Mouse (Mus musculus) limb, embryonic 12.5 days (tissue): ENCODE data around the gene E2f4. TPM values are rescaled to one million over a fixed set of nuclear protein-coding genes. Genes with fewer than 3 reads are reported as not detected.

Experiments used
- ATAC-seq: fragments of 200-750 bp; cut with Nextera tagmentation; 2 replicates; pipeline ENCODE4 v1.8.0; 2017; ENCODE audit warnings: low read depth, moderate TSS enrichment; ENCODE audit not compliant: insufficient number of reproducible peaks, insufficient read depth, low FRiP score, low TSS enrichment
- H3K27ac ChIP-seq: fragments of 300-500 bp; sonication (generic); 2 replicates; pipeline ENCODE4 v1.5.1; 2016; ENCODE audit warnings: mild to moderate bottlenecking, moderate library complexity
- H3K27me3 ChIP-seq: fragments of 300-500 bp; sonication (generic); 2 replicates; pipeline ENCODE4 v1.6.1; 2016; ENCODE audit warnings: mild to moderate bottlenecking, moderate library complexity
- H3K36me3 ChIP-seq: fragments of 300-500 bp; sonication (generic); 2 replicates; pipeline ENCODE4 v1.6.1; 2016; ENCODE audit warnings: mild to moderate bottlenecking, moderate library complexity
- H3K4me1 ChIP-seq: fragments of 300-500 bp; sonication (generic); replicated peaks from 2 replicates; pipeline ENCODE4 v1.6.1; 2016
- H3K4me2 ChIP-seq: fragments of 300-500 bp; sonication (generic); 2 replicates; pipeline ENCODE4 v1.6.1; 2016; ENCODE audit warnings: mild to moderate bottlenecking, moderate library complexity
- H3K4me3 ChIP-seq: fragments of 300-500 bp; sonication (generic); replicated peaks from 2 replicates; pipeline ENCODE4 v1.5.1; 2016; ENCODE audit warnings: mild to moderate bottlenecking
- H3K9ac ChIP-seq: fragments of 300-500 bp; sonication (generic); replicated peaks from 2 replicates; pipeline ENCODE4 v1.6.1; 2016; ENCODE audit warnings: mild to moderate bottlenecking, moderate library complexity
- H3K9me3 ChIP-seq: fragments of 300-500 bp; sonication (generic); 2 replicates; pipeline ENCODE4 v1.6.1; 2016; ENCODE audit warnings: mild to moderate bottlenecking, moderate library complexity
- WGBS: fragments of 180-500 bp; shearing (Covaris S2); methylation state at CpG from one replicate; pipeline ENCODE4 v1.1.7; 2016; 5-methylcytosine and 5-hydroxymethylcytosine counted together
- polyA plus RNA-seq: library from polyadenylated mRNA; unstranded; fragments of >200 nt; fragmentation: Nextera tagmentation; extraction: Ambion mirVana; gene quantifications from 2 replicates; pipeline ENCODE4 v1.2.1, GENCODE M21; 2016

The E2f4 gene
- polyA plus RNA-seq, 1 experiment from 2014 or later = 75.6 TPM

DNA sequence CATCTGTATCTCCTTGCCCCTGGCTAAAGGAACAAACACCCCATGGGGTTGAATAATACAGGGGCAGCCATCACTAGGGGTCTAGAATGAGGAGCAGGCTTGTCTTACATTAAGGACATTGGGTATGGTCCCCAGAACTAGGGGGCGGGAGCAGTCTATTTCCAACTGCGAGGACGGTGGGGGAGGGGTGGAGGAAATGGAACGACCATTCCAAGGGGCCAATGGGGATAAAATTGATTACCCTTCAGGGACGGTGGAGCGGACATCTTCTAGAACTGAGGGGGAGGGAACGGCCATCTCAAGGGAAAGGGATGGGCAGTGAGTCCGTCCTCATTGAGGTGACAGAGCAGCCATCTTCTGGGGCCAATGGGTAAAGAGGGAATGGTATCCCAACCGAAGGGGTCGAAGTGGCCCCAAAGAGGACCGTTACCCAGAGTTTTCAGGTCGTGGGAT is 28.2 kb downstream of the E2f4 start:
- H3K36me3 ChIP-seq = peaks cover 46% of the 10 kb centered on the region
- H3K4me3 ChIP-seq = peak overlapping the region; percentile 75
- peak overlapping the region; percentile 82 for H3K9ac ChIP-seq
- no peaks in the 10 kb centered on the region for H3K27me3 ChIP-seq
- peaks cover 19% of the 10 kb centered on the region for H3K4me1 ChIP-seq
- H3K27ac ChIP-seq = peak overlapping the region; percentile 73; the same call in 1 of the 2 replicates
- WGBS = under 1% methylated on average over 12 of the region's 12 CpGs
- H3K9me3 ChIP-seq = no peaks in the 10 kb centered on the region
- peak; percentile 58 for ATAC-seq
- peak overlapping the region; percentile 76 for H3K4me2 ChIP-seq

DNA sequence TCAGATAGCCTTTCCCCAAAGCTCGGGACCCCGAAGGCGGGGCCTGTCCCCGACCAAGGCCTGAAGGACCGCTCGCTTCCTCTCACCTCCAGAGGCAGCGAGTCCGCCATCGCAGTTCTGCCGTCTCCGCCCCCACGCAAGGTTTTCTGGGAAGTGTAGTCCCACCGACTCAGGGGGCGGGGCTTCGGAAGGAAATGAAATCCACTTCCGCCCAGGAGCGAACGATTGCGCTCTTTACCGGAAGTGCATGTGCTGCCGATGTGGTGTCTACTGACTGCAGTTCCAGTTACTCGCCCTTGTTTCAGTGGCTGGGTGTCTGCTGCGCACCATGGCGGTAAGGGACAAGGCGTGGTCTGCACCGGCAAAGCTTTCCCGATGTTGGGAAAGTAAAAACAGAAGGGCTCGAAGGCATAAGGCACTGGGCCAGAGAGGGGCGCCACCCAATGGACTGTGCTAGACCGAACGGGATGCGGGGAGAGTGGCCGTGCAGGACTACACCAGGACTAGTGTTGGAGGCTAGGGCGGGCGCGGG is 28.7 kb downstream of the E2f4 start, which contains the start of the genes Lrrc29 and Tmem208:
Gene Lrrc29 (minus strand): TSS at position 138 of the 532 bp plus-strand sequence.
Gene Tmem208 (plus strand): TSS at position 214 of the 532 bp plus-strand sequence.
- Histone ChIP-seq H3K4me1 (peaks cover 19% of the 10 kb centered on the region), H3K27ac (peak within 1 kb of the TSS; percentile 82), H3K36me3 (peaks cover 51% of the 10 kb centered on the region), H3K4me2 (peak within 1 kb of the TSS; percentile 76), H3K9me3 (no peaks in the 10 kb centered on the region), H3K9ac (peak within 1 kb of the TSS; percentile 82), H3K4me3 (peak within 1 kb of the TSS; percentile 75), H3K27me3 (no peaks in the 10 kb centered on the region)
- peak; percentile 90 for ATAC-seq
- under 1% methylated on average over 36 of the region's 36 CpGs for WGBS

GRCm38 (mm10) chr8:105326968-105327367 is 29.5 kb downstream of the E2f4 start:
- Histone ChIP-seq H3K9ac (peak overlapping the region; percentile 82), H3K27ac (peak overlapping the region; percentile 82; the same call in 1 of the 2 replicates), H3K36me3 (peaks cover 59% of the 10 kb centered on the region), H3K4me1 (peaks cover 19% of the 10 kb centered on the region), H3K9me3 (no peaks in the 10 kb centered on the region), H3K27me3 (no peaks in the 10 kb centered on the region), H3K4me3 (peak overlapping the region; percentile 75), H3K4me2 (peak overlapping the region; percentile 76)
- WGBS = 42% methylated on average over 6 of the region's 6 CpGs
- no peak for ATAC-seq

GRCm38 (mm10) chr8:105330325-105330724 is 32.9 kb downstream of the E2f4 start:
- H3K4me2 ChIP-seq = no peak overlapping the region
- no peak overlapping the region for H3K4me3 ChIP-seq
- no peaks in the 10 kb centered on the region for H3K9me3 ChIP-seq
- no peak overlapping the region for H3K27ac ChIP-seq
- no peaks in the 10 kb centered on the region for H3K27me3 ChIP-seq
- 92% methylated on average over 12 of the region's 12 CpGs for WGBS
- peaks cover 76% of the 10 kb centered on the region for H3K36me3 ChIP-seq
- no peak overlapping the region for H3K9ac ChIP-seq
- H3K4me1 ChIP-seq = peaks cover 13% of the 10 kb centered on the region
- ATAC-seq = no peak

GRCm38 (mm10) chr8:105331469-105331868 is 34.0 kb downstream of the E2f4 start:
- 93% methylated on average over 22 of the region's 22 CpGs for WGBS
- H3K27me3 ChIP-seq = no peaks in the 10 kb centered on the region
- H3K4me3 ChIP-seq = no peak overlapping the region
- H3K9me3 ChIP-seq = no peaks in the 10 kb centered on the region
- no peak overlapping the region for H3K4me2 ChIP-seq
- ATAC-seq = no peak
- peaks cover 9% of the 10 kb centered on the region for H3K4me1 ChIP-seq
- H3K36me3 ChIP-seq = peaks cover 88% of the 10 kb centered on the region
- H3K27ac ChIP-seq = no peak overlapping the region
- no peak overlapping the region for H3K9ac ChIP-seq

DNA sequence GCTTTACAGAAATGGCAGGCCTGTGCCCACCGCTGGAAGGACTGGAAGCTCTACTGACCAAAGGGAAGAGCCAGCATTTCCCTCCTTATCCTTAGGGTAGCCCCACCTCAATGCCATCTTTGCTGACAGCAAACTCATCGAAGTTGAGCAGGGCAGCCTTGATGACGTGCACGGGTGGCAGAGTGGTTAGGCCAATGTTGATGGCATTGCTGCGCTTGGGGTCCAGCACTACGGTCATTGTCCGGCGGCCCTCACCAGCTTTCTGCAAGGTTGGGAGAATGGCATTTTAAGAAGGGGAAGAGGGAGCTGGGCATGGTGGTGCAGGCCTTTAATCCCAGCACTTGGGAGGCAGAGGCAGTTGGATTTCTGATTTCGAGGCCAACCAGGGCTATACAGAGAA is 34.5 kb downstream of the E2f4 start:
- Histone ChIP-seq H3K4me3 (no peak overlapping the region), H3K4me2 (no peak overlapping the region), H3K36me3 (peaks cover 92% of the 10 kb centered on the region), H3K4me1 (peaks cover 7% of the 10 kb centered on the region), H3K27ac (no peak overlapping the region), H3K9ac (no peak overlapping the region), H3K27me3 (0 out of 2 replicates have a peak, but pooled peaks cover 3% of the 10 kb centered on the region), H3K9me3 (no peaks in the 10 kb centered on the region)
- WGBS = 94% methylated on average over 9 of the region's 9 CpGs
- no peak for ATAC-seq

DNA sequence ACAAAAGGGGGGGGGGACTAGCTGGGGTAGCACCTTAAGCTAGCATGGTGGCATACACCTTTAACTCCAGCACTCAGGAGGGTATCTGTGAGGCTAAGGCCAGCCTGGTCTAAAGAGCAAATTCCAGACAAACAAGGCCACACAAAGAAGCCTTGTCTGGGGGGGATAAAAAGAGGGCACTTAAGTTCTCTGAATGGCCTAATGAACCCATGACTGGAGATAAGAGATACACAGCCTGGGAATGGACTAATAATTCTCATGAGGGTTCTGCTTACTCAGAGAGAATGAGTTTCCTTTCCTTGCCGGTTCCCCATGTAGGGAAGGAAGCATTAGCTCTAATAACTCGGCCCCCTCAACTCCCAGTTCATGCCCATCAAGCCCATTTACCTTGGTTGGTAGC is 35.1 kb downstream of the E2f4 start:
- no peaks in the 10 kb centered on the region for H3K9me3 ChIP-seq
- H3K9ac ChIP-seq = no peak overlapping the region
- whole genome bisulfite sequencing = 85% methylated on average over 2 of the region's 2 CpGs
- no peak overlapping the region for H3K4me2 ChIP-seq
- no peak overlapping the region for H3K4me3 ChIP-seq
- ATAC-seq = no peak
- 0 out of 2 replicates have a peak, but pooled peaks cover 6% of the 10 kb centered on the region for H3K27me3 ChIP-seq
- no peak overlapping the region for H3K27ac ChIP-seq
- peaks cover under 1% of the 10 kb centered on the region for H3K4me1 ChIP-seq
- H3K36me3 ChIP-seq = peaks cover 98% of the 10 kb centered on the region

DNA sequence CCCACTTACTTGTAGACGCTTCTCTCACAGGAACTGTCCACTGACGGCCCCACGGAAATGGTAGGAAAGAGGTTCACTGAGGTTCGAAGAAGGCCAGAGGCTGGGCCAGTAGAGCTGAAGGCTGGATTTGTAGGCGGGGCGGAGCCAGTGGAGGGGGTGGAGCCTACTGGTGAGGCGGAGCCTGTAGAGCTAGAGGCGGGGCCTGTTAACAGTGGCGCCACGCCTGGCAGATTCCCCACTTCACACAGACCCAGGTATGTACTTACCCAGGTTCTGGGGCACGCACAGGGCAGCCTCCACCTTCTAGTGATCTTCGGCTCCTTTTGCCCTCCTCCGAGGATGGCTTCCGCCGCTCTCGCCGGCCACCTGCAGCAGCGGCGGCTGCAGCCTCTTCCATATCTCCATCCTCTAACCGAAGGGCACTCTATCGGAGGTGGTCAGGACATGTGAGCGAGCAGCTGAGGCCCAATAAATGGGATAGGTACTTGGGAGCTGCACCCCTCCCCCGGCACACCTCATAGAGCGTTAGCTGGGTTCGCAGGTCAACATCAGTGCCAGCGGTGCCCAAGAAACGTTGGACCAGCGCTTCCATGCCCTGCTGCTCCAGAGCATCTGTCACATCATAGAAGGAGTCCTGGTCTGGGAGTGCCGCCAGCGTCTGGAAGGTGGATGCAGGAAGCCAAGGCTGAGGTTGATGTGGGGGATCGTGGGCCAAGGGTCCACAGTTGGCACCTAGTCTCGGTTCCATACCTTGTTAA is 39.1 kb downstream of the E2f4 start:
- WGBS = 42% methylated on average over 32 of the region's 32 CpGs
- Histone ChIP-seq H3K4me2 (no peak overlapping the region), H3K36me3 (peaks cover 71% of the 10 kb centered on the region), H3K9me3 (no peaks in the 10 kb centered on the region), H3K9ac (no peak overlapping the region), H3K4me3 (no peak overlapping the region), H3K27ac (no peak overlapping the region), H3K27me3 (0 out of 2 replicates have a peak, but pooled peaks cover 6% of the 10 kb centered on the region), H3K4me1 (0 out of 2 replicates have a peak, but pooled peaks cover 6% of the 10 kb centered on the region)
- 0 out of 2 replicates have a peak, but pooled peaks have one; percentile 10 for ATAC-seq

DNA sequence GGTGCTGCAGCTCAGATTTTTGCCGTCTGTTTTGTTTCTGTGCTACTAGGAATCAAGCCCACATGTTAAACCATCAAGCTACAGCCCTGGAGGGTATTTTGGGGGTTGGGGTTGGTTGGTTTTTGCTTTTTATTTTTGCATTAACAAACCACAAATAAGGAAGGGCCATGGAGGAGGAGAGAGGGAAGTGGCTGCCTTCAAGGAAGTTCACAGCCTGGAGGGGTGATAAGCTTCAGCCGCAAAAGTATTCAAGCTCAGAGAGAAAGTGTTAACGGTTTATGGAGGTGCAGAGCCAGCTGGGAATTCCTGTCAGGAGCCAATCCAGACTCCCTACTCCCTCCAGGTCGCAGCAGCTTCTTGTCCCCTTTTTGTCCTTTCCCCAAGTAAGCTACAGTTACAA is 41.5 kb downstream of the E2f4 start:
- no peak overlapping the region for H3K4me2 ChIP-seq
- 0 out of 2 replicates have a peak, but pooled peaks cover 6% of the 10 kb centered on the region for H3K4me1 ChIP-seq
- 0 out of 2 replicates have a peak, but pooled peaks cover 6% of the 10 kb centered on the region for H3K27me3 ChIP-seq
- H3K4me3 ChIP-seq = no peak overlapping the region
- H3K27ac ChIP-seq = peak overlapping the region; percentile 66; the same call in 1 of the 2 replicates
- no peaks in the 10 kb centered on the region for H3K9me3 ChIP-seq
- peak overlapping the region; percentile 34; the same call in 1 of the 2 replicates for H3K9ac ChIP-seq
- WGBS = 16% methylated on average over 4 of the region's 4 CpGs
- no peak for ATAC-seq
- H3K36me3 ChIP-seq = peaks cover 46% of the 10 kb centered on the region

- Histone ChIP-seq H3K4me3 (no peak overlapping the region), H3K27ac (no peak overlapping the region), H3K9ac (no peak overlapping the region), H3K4me2 (no peak overlapping the region), H3K4me1 (peaks cover 6% of the 10 kb centered on the region), H3K36me3 (peaks cover 35% of the 10 kb centered on the region), H3K9me3 (no peaks in the 10 kb centered on the region), H3K27me3 (0 out of 2 replicates have a peak, but pooled peaks cover 6% of the 10 kb centered on the region)
- WGBS = 81% methylated on average over 6 of the region's 6 CpGs
- ATAC-seq = no peak
These were observed 42.6 kb downstream of the E2f4 start for GRCm38 (mm10) chr8:105339886-105340635.

- H3K36me3 ChIP-seq = peaks cover 22% of the 10 kb centered on the region
- H3K9me3 ChIP-seq = no peaks in the 10 kb centered on the region
- H3K4me1 ChIP-seq = peaks cover 20% of the 10 kb centered on the region
- H3K9ac ChIP-seq = no peak overlapping the region
- H3K27me3 ChIP-seq = 0 out of 2 replicates have a peak, but pooled peaks cover 6% of the 10 kb centered on the region
- H3K27ac ChIP-seq = no peak overlapping the region
- no peak overlapping the region for H3K4me2 ChIP-seq
- no peak overlapping the region for H3K4me3 ChIP-seq
- 59% methylated on average over 8 of the region's 8 CpGs for WGBS
- ATAC-seq = no peak
These were observed 43.9 kb downstream of the E2f4 start for GRCm38 (mm10) chr8:105341399-105341798.
